Mouse (Mus musculus): ENCODE measurements around the gene Olfr1331. TPM values are rescaled to one million over a fixed set of nuclear protein-coding genes. Genes with fewer than 3 reads are reported as not detected.

The Olfr1331 gene
- polyA plus RNA-seq (2012), result not detected in 2 replicates

GRCm38 (mm10) chr4:118864349-118864748, at the start of gene Olfr1331:
Gene Olfr1331, plus strand, starts transcription at chr4:118864649.

GRCm38 (mm10) chr4:118836179-118836578, 28.3 kb upstream of the Olfr1331 start, which contains the start of gene Olfr1333:
Gene Olfr1333, minus strand, starts transcription at chr4:118836279.

GRCm38 (mm10) chr4:118888297-118888696, 23.8 kb downstream of the Olfr1331 start, which contains the start of gene Olfr1330:
Gene Olfr1330, plus strand, starts transcription at chr4:118888597.

GRCm38 (mm10) chr4:118917365-118917764, 52.9 kb downstream of the Olfr1331 start, which contains the start of gene Olfr1329:
Gene Olfr1329, minus strand, starts transcription at chr4:118917465.

Other genes with a start within 250 kb of the Olfr1331 start
- gene Cfap57, start 243.9 kb upstream of the Olfr1331 start, polyA plus RNA-seq (2012), result 0.15 and 0.48 TPM in 2 replicates
- gene Ebna1bp2, start 243.8 kb upstream of the Olfr1331 start, polyA plus RNA-seq (2012), result 22.2 and 32.5 TPM in 2 replicates
- gene Olfr62, start 205.7 kb upstream of the Olfr1331 start, polyA plus RNA-seq (2012), result not detected in 2 replicates
- gene Olfr1342, start 171.9 kb upstream of the Olfr1331 start, polyA plus RNA-seq (2012), result not detected in 2 replicates
- gene Olfr1341, start 161.1 kb upstream of the Olfr1331 start, polyA plus RNA-seq (2012), result not detected in 2 replicates
- not detected in 2 replicates for gene Olfr1340, start 144.5 kb upstream of the Olfr1331 start, polyA plus RNA-seq (2012)
- not detected in 2 replicates for gene Olfr1339, start 132.5 kb upstream of the Olfr1331 start, polyA plus RNA-seq (2012)
- 0.02 TPM in 1 of 2 replicates, not detected in the other for gene Olfr1338, start 105.9 kb upstream of the Olfr1331 start, polyA plus RNA-seq (2012)
- gene Olfr1337, start 82.1 kb upstream of the Olfr1331 start, polyA plus RNA-seq (2012), result not detected in 2 replicates
- not detected in 2 replicates for gene Olfr1335, start 54.7 kb upstream of the Olfr1331 start, polyA plus RNA-seq (2012)
- gene Olfr1333, start 28.4 kb upstream of the Olfr1331 start, polyA plus RNA-seq (2012), result not detected in 2 replicates
- not detected in 2 replicates for gene Olfr1330, start 23.9 kb downstream of the Olfr1331 start, polyA plus RNA-seq (2012)
- gene Olfr1329, start 52.8 kb downstream of the Olfr1331 start, polyA plus RNA-seq (2012), result not detected in 2 replicates
- gene Olfr1328, start 74.0 kb downstream of the Olfr1331 start, polyA plus RNA-seq (2012), result not detected in 2 replicates
- gene Lao1, start 96.9 kb downstream of the Olfr1331 start, polyA plus RNA-seq (2012), result 0.09 TPM in 1 of 2 replicates, not detected in the other
- 24.4 and 31.9 TPM in 2 replicates for gene Slc2a1, start 244.1 kb downstream of the Olfr1331 start, polyA plus RNA-seq (2012)